Mouse (Mus musculus) left cerebral cortex, adult 2 months (tissue): ENCODE measurements around the gene Rab11fip4. TPM values are rescaled to one million over a fixed set of nuclear protein-coding genes. Genes with fewer than 3 reads are reported as not detected.

Source experiments
- DNase-seq, 2 experiments: peaks; one replicate each; pipeline ENCODE4 v3.0.0; 2021 to 2022; ENCODE audit warnings: low spot score in 2 of 2, mixed read lengths in 1 of 2; ENCODE audit errors: extremely low spot score in 1 of 2
- H3K27ac ChIP-seq: fragments of 200-600 bp; 2 replicates; pipeline ENCODE4 v1.8.1; 2022
- H3K4me3 ChIP-seq: fragments of 200-600 bp; 2 replicates; pipeline ENCODE4 v1.8.1; 2022
- CTCF ChIP-seq: fragments of 200-600 bp; IDR thresholded peaks from 2 replicates; pipeline ENCODE4 v1.8.1; 2022; ENCODE audit warnings: antibody characterized with exemption, mild to moderate bottlenecking, moderate library complexity
- intact Hi-C: fragments of 180-260 bp; cut with DNase I; formaldehyde crosslinking; loops from one replicate; pipeline ENCODE4 v1.15.1; 2025
- total RNA-seq, 2 experiments: library from RNA; stranded (reverse); gene quantifications; 2 replicates each; pipeline ENCODE4 v1.2.3; 2021

The Rab11fip4 gene
- total RNA-seq, 2 experiments from 2014 or later: 246 to 249 TPM

DNA sequence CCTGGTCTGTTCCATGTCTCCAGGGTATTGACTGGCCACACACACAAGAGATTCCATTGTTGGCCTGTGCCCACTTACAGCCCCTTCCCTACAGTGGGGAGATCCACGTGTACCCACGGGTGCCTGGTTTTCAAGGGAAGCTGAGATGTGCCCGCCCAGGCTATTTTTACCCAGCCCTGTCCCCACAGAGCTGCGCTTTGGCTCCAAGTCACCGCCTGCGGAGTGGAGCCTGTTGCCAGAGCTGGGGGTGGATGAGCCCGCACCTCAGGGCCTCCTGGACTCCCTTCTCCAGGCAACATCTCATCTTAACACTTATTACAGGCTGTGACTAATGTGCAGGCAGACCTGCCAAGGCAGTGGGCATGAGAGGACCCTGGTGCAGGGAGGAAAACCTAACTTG is 83.6 kb downstream of the Rab11fip4 start:
- DNase-seq: peak; percentile 69 to 81
- peak overlapping the region; percentile 93 for H3K27ac ChIP-seq
- H3K4me3 ChIP-seq: no peak overlapping the region
- intact Hi-C loops: no loop called here
- no peak for TF ChIP-seq CTCF

DNA sequence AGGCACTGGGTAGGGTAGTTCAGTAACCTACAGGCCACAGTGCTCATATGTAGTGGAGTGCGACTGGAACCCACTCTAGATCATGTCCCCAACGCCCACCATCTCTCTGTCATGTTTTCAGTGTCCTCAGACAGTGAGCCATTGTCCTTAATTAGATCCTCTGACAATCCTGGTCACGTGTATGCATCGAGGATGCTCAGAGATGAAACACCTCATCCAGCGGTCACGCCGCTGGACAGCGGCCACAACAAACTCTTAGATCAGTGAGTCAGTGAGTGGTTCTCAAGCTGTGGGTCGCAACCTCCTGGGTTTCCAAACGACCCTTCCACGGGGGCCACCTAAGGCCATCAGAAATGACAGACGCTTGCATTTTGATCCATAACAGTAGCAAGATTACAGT is 84.3 kb downstream of the Rab11fip4 start:
- Histone ChIP-seq H3K4me3 (no peak overlapping the region), H3K27ac (peak overlapping the region; percentile 93)
- no peak for DNase-seq
- intact Hi-C loops: no loop called here
- no peak for TF ChIP-seq CTCF

GRCm38 (mm10) chr11:79675994-79676393 is 85.0 kb downstream of the Rab11fip4 start:
- TF ChIP-seq CTCF: no peak
- no peak for DNase-seq
- Histone ChIP-seq H3K27ac (peak overlapping the region; percentile 93), H3K4me3 (no peak overlapping the region)
- intact Hi-C loops: no loop called here

DNA sequence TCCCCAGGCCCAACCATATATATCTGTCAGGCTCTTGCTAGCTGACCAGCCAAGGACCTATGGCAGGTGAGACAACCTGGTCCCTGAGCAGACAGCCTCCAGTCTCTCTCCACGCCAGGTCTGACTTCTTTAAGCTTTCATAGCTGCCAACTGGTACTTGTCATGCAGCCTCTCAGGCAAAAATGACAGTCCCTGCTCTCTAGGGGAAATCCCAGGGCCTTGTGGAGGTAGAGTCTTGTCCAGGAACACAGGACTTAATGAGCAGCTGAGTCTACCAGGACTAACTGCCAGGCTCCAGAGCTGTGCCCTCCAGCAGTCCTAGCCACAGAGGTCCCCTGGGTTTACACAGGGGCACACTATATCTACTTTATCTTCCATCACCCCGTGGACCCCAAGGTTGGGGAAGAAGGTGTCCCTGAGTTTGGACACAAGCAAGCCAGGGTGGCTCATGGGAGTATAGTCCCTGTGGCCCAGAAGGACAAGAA is 85.5 kb downstream of the Rab11fip4 start:
- TF ChIP-seq CTCF: no peak
- H3K27ac ChIP-seq: peak overlapping the region; percentile 93
- H3K4me3 ChIP-seq: no peak overlapping the region
- intact Hi-C loops: no loop called here
- no peak for DNase-seq

- H3K27ac ChIP-seq: peak overlapping the region; percentile 83
- no peak for TF ChIP-seq CTCF
- intact Hi-C loops: no loop called here
- no peak for DNase-seq
- H3K4me3 ChIP-seq: no peak overlapping the region
These were observed 86.4 kb downstream of the Rab11fip4 start for GRCm38 (mm10) chr11:79677402-79677801.

- intact Hi-C loops: no loop called here
- DNase-seq: no peak
- TF ChIP-seq CTCF: no peak
- Histone ChIP-seq H3K27ac (peak overlapping the region; percentile 83), H3K4me3 (no peak overlapping the region)
These were observed 87.5 kb downstream of the Rab11fip4 start for GRCm38 (mm10) chr11:79678363-79679153.

DNA sequence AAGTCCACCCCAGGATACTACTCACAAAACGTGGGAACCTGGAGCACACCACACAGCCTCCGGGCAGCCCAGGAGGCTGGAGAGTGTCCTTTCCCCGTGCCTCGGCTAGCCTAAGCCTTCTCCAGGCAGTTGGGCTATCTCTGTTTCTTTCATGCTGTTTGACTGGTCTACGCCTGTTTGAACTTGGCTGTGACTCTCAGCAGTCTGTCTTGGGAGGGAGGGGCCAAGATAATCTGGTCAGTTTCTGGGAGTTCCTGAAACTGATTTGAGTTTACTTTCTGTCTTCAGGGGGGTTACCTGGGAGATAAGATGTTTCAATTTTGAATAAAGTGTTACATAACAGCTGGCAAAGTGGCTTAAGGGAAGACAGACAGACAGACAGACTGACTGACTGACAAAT is 88.9 kb downstream of the Rab11fip4 start:
- no peak for TF ChIP-seq CTCF
- intact Hi-C loops: no loop called here
- no peak overlapping the region for H3K4me3 ChIP-seq
- no peak for DNase-seq
- H3K27ac ChIP-seq: no peak overlapping the region

DNA sequence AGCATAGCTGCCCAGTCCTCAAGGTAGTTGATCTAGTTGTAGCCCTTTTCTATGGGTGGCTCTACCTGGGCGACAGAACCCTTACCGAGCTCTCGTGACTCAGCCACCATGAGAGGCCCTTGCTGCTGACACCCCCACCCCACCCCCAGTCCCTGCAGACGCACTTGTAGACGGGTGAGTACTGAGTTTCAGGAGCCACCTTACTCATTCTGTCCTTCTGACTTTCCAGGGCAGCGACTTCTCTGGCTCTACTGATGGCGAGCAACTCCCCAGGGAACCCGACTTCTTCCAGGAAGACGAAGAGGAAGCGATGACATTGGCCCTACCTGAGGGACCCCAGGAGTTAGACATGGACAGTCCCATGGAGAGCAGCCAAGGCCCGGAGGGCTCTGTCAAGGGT is 89.5 kb downstream of the Rab11fip4 start:
- intact Hi-C loops: no loop called here
- H3K27ac ChIP-seq: no peak overlapping the region
- no peak for DNase-seq
- TF ChIP-seq CTCF: no peak
- H3K4me3 ChIP-seq: no peak overlapping the region

DNA sequence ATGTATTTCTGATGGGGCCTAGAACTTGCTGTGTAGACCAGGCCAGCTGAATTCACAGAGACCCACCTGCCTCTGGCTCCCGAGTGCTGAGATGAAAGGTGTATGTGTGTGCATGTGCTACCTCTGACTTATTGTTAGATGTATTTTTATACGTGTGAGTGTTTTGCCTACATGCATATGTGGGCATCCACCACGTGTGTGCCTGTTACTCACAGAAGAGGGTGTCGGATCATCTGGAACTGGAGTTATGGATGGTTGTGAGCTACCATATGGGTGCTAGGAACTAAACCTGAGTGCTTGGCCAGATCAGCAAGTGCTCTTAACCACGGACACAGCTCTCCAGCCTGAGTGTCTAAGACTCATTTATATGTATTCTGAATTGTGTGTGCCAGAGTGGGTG is 90.2 kb downstream of the Rab11fip4 start:
- Histone ChIP-seq H3K27ac (no peak overlapping the region), H3K4me3 (no peak overlapping the region)
- no peak for TF ChIP-seq CTCF
- intact Hi-C loops: no loop called here
- no peak for DNase-seq

DNA sequence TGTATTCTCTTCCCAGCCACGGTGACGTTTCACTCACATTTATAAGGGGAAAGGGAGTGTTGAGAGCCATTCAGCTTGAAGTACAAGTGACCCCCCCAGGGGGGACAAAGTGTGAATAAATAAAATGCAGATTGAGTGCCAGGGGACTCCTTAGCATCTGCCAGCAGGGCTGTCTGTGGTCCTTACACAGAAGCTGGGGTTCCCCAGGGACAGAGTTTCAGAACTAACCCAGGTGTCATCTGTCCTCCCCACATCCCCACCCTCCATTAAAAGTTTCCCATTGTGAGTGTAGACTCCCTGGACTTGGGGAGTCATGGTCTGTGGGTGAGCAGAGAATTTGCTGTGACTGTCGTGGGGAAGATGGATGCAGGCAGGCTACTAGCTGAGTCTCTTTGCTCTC is 90.8 kb downstream of the Rab11fip4 start:
- TF ChIP-seq CTCF: no peak
- Histone ChIP-seq H3K4me3 (no peak overlapping the region), H3K27ac (no peak overlapping the region)
- no peak for DNase-seq
- intact Hi-C loops: loop anchor here (2.0 kb wide), 1 partner anchor 47 kb away; no protein-coding TSS in a partner anchor

DNA sequence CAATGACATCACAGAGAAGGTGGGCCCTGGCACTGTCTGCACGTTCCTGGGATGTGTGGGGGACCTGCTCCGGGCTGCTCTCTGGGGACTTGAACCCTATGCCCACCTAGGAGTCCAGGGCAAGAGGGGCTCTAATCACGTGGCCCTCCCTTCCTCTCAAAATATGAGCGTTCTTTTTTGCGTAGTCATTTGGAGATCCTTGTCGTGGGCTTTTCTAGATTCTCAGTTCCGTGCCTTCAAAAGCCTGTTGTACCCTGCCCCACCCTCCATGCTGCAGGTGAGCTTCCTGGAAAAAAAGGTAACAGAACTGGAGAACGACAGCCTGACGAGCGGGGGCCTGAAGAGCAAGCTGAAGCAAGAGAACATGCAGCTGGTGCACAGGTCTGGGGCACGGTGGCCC is 94.1 kb downstream of the Rab11fip4 start:
- intact Hi-C loops: no loop called here
- Histone ChIP-seq H3K4me3 (no peak overlapping the region), H3K27ac (no peak overlapping the region)
- no peak for DNase-seq
- no peak for TF ChIP-seq CTCF

- H3K4me3 ChIP-seq: no peak overlapping the region
These were observed 95.6 kb downstream of the Rab11fip4 start for GRCm38 (mm10) chr11:79686501-79687121.

More at GRCm38 (mm10) chr11:79686501-79687121, 95.6 kb downstream of the Rab11fip4 start:
- DNase-seq: peak; percentile 84 to 92
- H3K27ac ChIP-seq: no peak overlapping the region
- intact Hi-C loops: loop anchor here (1.0 to 2.0 kb wide), 2 partner anchors 61 to 98 kb away; no protein-coding TSS in a partner anchor
- peak; percentile 89 for TF ChIP-seq CTCF
